Mouse (Mus musculus) yolk sac, embryonic 10.5 days (tissue): ENCODE data around the gene Tnks1bp1.

ENCODE experiments used
- DNase-seq: peaks from one replicate; pipeline ENCODE4 v3.0.0-alpha.2; 2017; ENCODE audit warnings: low spot score

Gene Tnks1bp1

DNA sequence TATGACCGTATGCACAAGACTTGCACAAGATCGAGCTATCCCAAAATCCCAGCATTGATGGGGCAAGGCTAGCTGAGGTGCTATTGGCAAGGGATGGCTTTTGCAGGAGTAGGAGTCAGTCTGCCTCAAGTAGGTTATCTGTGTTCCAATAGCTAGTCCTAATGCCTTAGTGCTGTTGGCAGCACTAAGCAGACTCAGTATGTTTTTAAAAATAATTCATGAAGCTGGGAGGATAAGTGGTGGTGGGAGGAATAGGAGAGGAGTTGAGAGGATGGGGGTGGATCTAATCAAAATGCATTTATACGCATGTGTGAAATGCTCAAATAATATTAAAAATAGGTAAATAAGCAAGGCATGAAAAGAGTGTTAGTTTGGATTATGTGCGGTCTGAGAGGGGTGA, 43.5 kb downstream of the Tnks1bp1 start:
- DNase-seq: no peak

DNA sequence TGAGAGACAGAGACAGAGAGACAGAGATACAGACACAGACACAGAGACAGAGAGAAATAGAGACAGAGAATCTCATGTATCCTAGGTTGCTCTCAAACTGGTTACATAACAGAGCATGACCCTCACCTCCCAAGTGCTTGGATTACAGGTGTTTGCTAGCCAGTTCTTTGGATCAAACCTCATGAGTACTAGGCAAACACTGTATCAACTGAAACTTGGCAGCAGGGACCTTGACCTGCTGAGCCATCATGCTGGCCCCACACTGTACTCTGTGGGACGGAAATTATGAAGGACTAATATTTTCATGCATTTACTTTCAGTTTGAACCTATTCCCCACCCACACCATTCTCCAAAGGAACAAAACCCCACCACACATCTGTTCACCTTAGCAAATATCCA, 45.6 kb downstream of the Tnks1bp1 start:
- no peak for DNase-seq

DNA sequence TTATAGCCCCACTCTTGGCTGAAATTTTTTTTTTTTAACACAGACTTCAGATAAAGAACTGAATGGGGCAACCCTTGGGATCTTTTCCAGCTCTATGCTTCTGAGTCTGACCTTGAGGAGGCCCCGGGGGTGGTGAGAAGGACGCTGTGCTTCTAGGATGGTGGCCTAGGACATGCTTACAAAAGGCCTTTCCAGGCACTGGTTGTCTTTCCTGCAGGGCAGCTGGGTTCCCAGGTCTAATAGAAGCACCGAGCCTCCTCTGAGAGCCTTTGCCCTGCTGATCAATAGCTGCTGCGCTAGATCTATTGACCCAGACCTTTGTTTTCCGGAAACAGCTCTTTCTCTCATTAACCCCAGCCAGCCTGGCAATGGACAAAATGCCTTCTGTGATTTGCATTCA, 48.1 kb downstream of the Tnks1bp1 start:
- DNase-seq: no peak

DNA sequence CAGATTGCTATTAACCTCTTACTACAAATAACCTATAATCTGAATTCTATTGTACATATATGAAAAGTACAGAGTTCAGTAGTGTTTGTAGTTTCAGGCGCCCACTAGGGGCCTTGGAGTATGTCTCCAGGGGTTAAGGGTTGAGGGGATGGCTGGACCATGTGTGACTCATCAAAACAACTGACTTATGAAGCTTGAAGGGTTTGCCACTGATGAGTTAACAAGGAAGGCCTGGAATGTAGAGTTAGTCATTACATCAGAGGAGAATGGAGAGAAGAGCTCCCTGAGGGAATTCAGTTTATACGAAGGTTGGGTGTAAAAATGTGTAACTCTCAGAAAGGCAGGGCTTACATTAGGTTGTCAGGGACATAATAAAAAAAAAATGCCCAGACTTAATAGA, 50.2 kb downstream of the Tnks1bp1 start:
- DNase-seq: no peak

DNA sequence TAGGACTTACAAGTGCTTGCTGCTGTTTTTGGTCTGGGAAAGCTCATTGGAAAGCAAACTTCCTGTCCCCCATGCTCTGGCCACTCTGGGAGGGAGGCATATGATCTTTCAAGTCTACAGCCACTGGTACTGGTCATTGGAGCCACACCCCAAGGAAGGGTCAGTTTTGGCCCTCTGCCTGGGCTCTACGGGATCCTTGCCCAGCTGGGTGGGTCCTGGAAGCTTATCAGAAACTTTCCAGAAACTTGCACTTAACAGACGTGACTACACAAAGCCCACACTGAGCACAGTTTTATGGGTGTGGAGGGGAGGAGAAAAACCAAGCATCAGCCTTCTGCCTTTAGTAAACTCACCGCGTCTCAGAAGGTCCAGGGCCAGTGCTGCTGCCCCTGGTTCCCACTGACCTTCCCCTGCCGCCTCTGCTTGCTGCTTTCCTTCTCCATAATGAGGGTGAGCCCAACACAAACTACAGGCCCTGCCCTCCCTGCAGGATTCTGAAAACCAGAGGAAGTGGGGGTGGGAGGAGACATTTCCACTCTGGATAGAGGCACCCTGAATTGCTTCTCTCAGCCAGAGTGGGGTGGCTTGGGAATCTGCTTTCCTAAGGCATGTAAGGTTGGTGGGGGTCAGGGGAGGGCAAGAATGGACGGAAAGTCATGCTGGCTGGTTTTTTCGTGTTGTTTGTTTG, 51.1 kb downstream of the Tnks1bp1 start:
- peak; percentile 16 for DNase-seq

DNA sequence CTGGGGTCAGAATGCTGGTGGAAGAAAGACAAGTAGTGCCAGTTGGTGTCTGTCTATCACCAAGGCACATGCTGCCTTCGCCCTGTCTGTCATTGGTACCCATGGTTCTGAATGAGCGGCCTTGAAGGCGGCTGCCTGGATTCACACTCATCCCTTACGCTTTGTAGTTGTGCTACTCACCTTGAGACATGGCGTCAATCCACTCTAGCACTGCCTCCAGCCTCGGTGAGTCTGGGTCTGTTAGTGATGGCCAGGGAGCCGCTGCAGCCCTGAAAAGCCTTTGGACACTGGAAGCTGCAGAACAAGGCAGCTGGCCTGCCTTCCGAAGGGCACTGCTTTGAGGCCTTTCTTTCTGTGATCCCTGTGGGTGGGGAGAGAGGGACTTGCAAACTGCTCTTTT, 55.4 kb downstream of the Tnks1bp1 start:
- DNase-seq: no peak

DNA sequence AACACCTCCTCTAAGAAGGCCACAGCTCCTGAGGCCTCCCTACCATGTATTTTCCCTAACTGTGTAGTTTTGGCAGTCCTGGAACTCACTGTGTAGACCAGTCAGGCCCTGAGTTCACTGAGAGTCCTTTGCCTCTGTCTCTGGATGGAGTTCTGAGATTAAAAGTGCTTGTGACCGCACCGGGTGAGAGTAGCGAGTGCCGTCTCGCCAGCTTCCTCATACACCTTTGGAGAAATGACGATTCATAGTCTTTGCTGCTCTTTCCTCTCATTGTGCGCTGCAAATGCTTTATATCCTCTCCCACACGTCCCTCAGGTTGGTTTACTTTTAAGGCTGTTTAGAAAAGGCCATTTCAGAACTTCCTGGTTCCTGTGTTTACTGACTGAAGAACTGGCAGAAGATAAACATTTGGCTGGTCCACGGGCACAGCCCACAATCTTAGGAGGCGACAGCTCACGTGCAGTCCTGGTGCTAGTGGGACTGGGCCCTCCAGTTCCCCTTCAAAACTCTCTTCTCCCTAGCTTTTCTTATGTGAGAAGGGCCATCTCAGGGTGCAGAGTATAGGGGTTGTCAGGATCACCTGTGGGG, 57.7 kb downstream of the Tnks1bp1 start:
- no peak for DNase-seq

DNA sequence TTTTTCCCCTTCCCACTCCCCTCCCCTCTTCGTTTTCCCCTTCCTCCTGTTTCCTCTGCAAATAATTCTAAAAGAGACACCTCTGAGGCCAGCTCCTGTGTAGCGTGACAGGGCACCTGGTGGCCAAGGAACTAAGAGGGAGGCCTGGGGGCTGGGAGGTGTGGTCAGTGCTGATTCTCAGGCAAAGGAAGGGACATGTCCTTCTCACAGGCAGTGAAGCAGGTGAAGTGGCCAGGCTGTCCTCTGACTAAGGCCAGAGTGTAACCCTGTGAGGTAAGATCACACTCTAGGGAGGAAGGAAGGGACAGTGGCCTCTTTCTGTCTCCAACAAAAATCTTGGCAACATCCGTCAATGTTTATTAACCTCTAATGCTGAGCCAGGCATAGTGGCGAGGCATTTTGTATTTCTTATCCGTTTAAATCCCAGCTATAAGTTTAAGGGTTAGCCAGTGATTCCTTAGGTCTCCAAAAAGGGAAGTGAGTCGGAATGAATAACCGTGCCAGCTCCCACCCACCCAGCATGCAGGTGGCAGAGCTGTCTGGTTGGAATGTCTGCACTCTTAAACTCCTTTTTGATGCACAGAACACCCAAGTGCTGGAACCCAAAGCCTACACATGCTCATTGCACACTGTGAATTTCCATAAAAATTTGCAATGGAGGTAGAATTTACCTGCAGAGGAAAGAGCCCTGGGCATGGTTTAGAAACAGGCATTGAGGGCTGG, 58.4 kb downstream of the Tnks1bp1 start:
- DNase-seq: no peak

DNA sequence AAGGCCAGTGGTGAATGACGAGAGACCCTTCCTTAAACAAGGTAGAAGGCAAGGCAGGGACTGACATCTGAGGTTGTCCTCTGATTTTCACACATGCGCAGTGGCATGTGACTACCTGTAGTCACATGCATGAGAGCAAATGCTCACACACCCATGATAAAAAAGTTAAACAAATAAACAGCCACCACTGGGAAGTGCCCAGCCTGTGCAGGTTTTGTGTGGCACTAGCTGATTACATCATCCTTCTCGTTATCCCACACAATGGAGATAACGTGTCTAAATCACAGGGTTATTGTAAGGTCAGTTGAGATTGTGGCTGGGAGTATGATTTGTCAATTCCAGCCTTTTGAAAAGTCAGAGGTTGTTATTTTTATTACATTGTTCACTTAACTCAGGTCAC, 59.1 kb downstream of the Tnks1bp1 start:
- DNase-seq: no peak

DNA sequence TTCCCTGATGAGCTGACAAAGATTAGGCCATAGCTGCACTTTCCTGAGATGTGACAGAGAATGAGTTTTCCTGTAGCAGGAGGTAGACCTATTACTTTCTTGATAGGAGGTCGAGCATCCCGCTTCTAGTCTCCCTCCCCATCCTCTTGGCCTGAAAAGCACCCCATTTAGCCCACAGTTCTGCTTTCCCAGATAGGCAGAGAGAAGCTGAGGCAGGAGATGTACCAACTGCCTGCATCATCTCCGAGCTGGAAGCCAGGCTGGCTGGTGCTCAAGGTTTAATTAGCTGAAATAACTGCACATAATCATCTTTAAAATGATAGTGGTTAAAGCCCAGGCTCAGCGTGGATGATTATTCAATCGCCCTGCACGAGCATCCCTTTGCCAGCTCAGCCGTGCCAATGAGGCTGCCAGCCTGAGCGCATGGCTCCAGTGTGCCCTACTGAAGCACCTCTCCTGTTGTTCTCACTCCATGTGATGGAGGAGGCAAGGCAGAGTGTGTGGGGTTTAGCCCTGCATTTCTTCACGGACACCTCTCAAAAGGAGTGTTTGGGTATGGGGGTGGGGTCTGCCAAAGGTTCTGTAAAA, 62.6 kb downstream of the Tnks1bp1 start:
- DNase-seq: no peak
